Mouse (Mus musculus) limb, embryonic 14.5 days (tissue): ENCODE results near the gene Gm48552. TPM values are rescaled to one million over a fixed set of nuclear protein-coding genes. Genes with fewer than 3 reads are reported as not detected.

Source experiments
- ATAC-seq: fragments of 200-750 bp; cut with Nextera tagmentation; 2 replicates; pipeline ENCODE4 v1.8.0; 2017; ENCODE audit warnings: low read depth, moderate number of reproducible peaks, moderate TSS enrichment; ENCODE audit not compliant: low FRiP score
- DNase-seq: peaks from one replicate; pipeline ENCODE4 v3.0.0-alpha.2; 2015; ENCODE audit warnings: low spot score
- H3K27ac ChIP-seq: fragments of 300-500 bp; sonication (generic); replicated peaks from 2 replicates; pipeline ENCODE4 v1.5.1; 2014; ENCODE audit warnings: low read depth, mild to moderate bottlenecking, low read length, moderate library complexity, mixed read lengths
- H3K27me3 ChIP-seq: fragments of 300-500 bp; sonication (generic); 2 replicates; pipeline ENCODE4 v1.6.1; 2014; ENCODE audit warnings: low read length, mixed read lengths; ENCODE audit not compliant: control insufficient read depth, insufficient read depth
- H3K36me3 ChIP-seq: fragments of 300-500 bp; sonication (generic); 2 replicates; pipeline ENCODE4 v1.6.1; 2014; ENCODE audit warnings: mild to moderate bottlenecking, low read length, moderate library complexity, mixed read lengths; ENCODE audit not compliant: control insufficient read depth, insufficient read depth
- H3K4me1 ChIP-seq: fragments of 300-500 bp; sonication (generic); 2 replicates; pipeline ENCODE4 v1.6.1; 2014; ENCODE audit warnings: antibody characterized with exemption, low read length, mixed read lengths; ENCODE audit not compliant: control insufficient read depth, insufficient read depth
- H3K4me2 ChIP-seq: fragments of 300-500 bp; sonication (generic); replicated peaks from 2 replicates; pipeline ENCODE4 v1.6.1; 2014; ENCODE audit warnings: low read depth, mild to moderate bottlenecking, low read length, moderate library complexity; ENCODE audit not compliant: severe bottlenecking
- H3K4me3 ChIP-seq: fragments of 300-500 bp; sonication (generic); replicated peaks from 2 replicates; pipeline ENCODE4 v1.5.1; 2014; ENCODE audit warnings: low read length
- H3K9ac ChIP-seq: fragments of 300-500 bp; sonication (generic); 2 replicates; pipeline ENCODE4 v1.6.1; 2014; ENCODE audit warnings: mild to moderate bottlenecking, low read depth, low read length, moderate library complexity; ENCODE audit not compliant: severe bottlenecking
- H3K9me3 ChIP-seq: fragments of 300-500 bp; sonication (generic); 2 replicates; pipeline ENCODE4 v1.6.1; 2016; ENCODE audit warnings: low read length; ENCODE audit not compliant: control insufficient read depth
- POLR2A ChIP-seq: fragments of 200-500 bp; IDR thresholded peaks from 2 replicates; pipeline ENCODE4 v1.8.0; 2012; ENCODE audit warnings: inconsistent platforms, mild to moderate bottlenecking, moderate library complexity, borderline replicate concordance; ENCODE audit not compliant: insufficient read depth, insufficient read length; ENCODE audit errors: extremely low read depth
- WGBS: fragments of 180-500 bp; shearing (Covaris S2); extraction: QIAGEN DNeasy Blood & Tissue Kit; methylation state at CpG from one replicate; pipeline ENCODE4 v1.1.7; 2014; 5-methylcytosine and 5-hydroxymethylcytosine counted together
- polyA plus RNA-seq, 2 experiments: library from polyadenylated mRNA; depleted of rRNA in 1 of 2; stranded (reverse) in 1 of 2; unstranded in 1 of 2; fragments of >200 nt; fragmentation: Nextera tagmentation in 1 of 2; extraction: Ambion mirVana in 1 of 2; gene quantifications; 2 replicates each; pipeline versions ENCODE4 v1.2.1 to v1.2.3; 2012 to 2014

Gm48552 gene
- polyA plus RNA-seq, 2 experiments: 0.99 to 6.8 TPM

DNA sequence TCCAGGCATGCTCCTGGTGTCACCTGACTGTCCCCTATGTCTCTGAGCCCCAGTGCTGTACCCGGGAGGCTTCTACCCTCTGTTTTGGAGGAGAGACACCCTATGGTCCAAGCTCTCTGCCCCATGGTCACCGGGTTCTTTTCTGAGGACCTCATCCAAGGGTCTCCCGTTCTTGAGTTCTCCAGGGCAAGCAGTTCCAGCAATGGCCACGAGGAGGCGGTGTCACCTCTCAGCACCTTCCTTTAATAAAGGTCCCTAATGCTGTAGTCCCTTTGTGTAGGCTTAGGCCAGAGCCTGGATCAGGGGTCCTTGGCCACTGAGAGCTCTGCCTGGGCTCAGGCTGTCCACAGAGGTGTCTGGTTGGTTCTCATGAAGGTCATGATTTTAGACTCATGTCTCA lies 6.3 kb downstream of the Gm48552 start:
- H3K4me2 ChIP-seq: no peak overlapping the region
- peaks cover 27% of the 10 kb centered on the region for H3K36me3 ChIP-seq
- H3K27ac ChIP-seq: no peak overlapping the region
- TF ChIP-seq POLR2A: no peak
- H3K9ac ChIP-seq: no peak overlapping the region
- peaks cover 14% of the 10 kb centered on the region for H3K4me1 ChIP-seq
- no peaks in the 10 kb centered on the region for H3K9me3 ChIP-seq
- WGBS: 14% methylated on average over 5 of the region's 5 CpGs
- H3K4me3 ChIP-seq: no peak overlapping the region
- DNase-seq: no peak
- no peak for ATAC-seq
- no peaks in the 10 kb centered on the region for H3K27me3 ChIP-seq

DNA sequence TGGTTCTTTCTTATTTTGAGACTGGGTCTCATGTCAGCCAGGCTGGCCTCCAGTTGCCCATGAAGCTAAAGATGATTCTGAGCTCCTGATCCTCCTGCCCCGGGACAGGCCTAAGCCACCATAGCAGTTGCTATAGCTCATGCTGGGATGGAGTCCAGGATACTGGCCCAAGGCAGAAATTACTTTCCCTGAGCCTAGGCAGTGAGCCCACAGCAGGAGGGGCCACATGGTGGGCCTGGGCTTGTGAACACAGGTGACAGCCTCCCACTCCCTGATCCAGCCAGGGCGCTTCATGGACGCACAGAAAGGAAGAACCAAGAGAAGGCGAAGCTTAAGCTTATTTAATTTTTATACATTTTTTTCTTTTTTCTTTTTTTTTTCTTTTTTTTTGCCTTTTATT lies 7.1 kb downstream of the Gm48552 start:
- Histone ChIP-seq H3K4me3 (no peak overlapping the region), H3K4me1 (peaks cover 15% of the 10 kb centered on the region), H3K4me2 (no peak overlapping the region), H3K27me3 (no peaks in the 10 kb centered on the region), H3K36me3 (peaks cover 34% of the 10 kb centered on the region), H3K9ac (no peak overlapping the region), H3K9me3 (no peaks in the 10 kb centered on the region), H3K27ac (no peak overlapping the region; the same call in 1 of the 2 replicates)
- 85% methylated on average over 4 of the region's 4 CpGs for WGBS
- no peak for DNase-seq
- no peak for TF ChIP-seq POLR2A
- no peak for ATAC-seq

DNA sequence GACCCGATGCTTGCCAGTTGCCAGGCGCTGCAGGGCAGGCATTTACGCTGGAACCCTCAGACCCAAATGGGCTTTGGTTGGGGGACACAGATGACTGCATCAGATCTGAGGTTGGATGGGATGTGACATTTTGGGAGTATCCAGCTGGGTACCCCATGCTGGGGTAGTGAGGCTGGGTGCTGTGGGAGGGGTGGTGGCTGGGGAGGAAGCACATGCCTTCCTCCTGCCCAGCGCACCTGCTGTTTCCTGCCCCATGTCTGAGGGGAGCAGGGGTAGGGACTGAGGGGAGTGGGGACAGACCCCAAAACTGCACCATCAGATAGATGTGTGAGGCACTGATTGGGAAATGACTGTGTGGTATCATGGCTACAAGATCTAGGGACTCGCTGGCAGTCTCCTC lies 7.9 kb downstream of the Gm48552 start:
- H3K27ac ChIP-seq: no peak overlapping the region
- DNase-seq: no peak
- H3K9ac ChIP-seq: no peak overlapping the region

DNA sequence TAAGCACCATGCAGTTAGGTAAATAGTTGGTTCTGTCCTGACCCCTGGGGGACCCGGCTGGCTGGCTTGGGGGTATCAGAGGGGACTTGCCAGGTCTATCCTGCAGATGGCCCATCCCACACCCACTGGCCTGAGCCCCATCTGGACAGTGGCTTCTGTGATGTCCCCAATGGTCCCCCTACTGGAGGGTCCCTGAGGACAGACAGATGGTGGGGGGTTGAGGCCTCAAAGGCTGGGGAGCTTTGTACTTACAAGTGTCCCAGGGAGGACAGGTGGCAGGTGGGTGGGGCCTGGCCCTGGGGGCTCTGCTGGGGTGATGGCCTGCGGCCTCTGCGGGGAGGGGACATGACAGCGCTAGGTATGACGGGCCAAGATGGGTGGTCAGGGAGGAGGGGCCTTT lies 10.5 kb downstream of the Gm48552 start:
- Histone ChIP-seq H3K36me3 (peaks cover 55% of the 10 kb centered on the region), H3K9ac (no peak overlapping the region), H3K4me1 (peaks cover 30% of the 10 kb centered on the region)

More for the DNA sequence above, 7.9 kb downstream of the Gm48552 start:
- no peaks in the 10 kb centered on the region for H3K9me3 ChIP-seq
- TF ChIP-seq POLR2A: no peak
- no peak overlapping the region for H3K4me2 ChIP-seq
- H3K4me3 ChIP-seq: no peak overlapping the region
- no peak for ATAC-seq
- 79% methylated on average over 5 of the region's 5 CpGs for WGBS
- H3K4me1 ChIP-seq: peaks cover 24% of the 10 kb centered on the region
- peaks cover 38% of the 10 kb centered on the region for H3K36me3 ChIP-seq
- no peaks in the 10 kb centered on the region for H3K27me3 ChIP-seq

DNA sequence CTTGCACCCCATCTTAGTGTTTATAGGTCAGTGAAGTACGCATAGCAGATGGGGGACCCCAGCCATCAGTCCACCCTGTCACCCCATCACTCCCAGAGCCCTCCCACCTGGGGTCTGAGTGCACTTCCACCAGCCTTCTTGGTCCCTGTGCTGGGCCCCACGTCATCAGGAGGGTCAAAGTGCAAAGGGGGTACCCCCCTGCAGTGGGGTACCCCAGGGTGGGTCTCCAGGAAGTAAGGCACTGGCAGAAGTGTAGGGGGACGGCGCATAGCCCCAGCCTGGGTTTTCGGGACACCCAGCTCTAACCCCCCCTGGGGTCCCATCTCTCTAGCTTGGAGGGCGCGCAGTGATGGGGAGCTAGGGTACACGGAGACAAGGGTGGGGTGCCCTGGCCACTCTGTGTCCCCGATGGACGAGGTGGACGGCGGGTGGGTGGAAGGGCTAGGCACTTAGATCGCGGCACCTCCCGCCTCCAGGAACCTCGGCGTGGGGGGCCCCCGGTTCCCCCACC lies 11.0 kb downstream of the Gm48552 start:
- DNase-seq: no peak
- WGBS: 81% methylated on average over 18 of the region's 18 CpGs
- peaks cover 33% of the 10 kb centered on the region for H3K4me1 ChIP-seq
- ATAC-seq: no peak
- H3K27ac ChIP-seq: no peak overlapping the region
- H3K4me2 ChIP-seq: no peak overlapping the region
- no peak for TF ChIP-seq POLR2A
- H3K27me3 ChIP-seq: no peaks in the 10 kb centered on the region
- H3K9ac ChIP-seq: no peak overlapping the region
- H3K4me3 ChIP-seq: no peak overlapping the region
- peaks cover 60% of the 10 kb centered on the region for H3K36me3 ChIP-seq
- no peaks in the 10 kb centered on the region for H3K9me3 ChIP-seq

More for the DNA sequence above, 10.5 kb downstream of the Gm48552 start:
- 60% methylated on average over 2 of the region's 5 CpGs for WGBS
- Histone ChIP-seq H3K27me3 (no peaks in the 10 kb centered on the region), H3K9me3 (no peaks in the 10 kb centered on the region), H3K4me2 (no peak overlapping the region), H3K4me3 (no peak overlapping the region), H3K27ac (no peak overlapping the region)
- DNase-seq (no peak), ATAC-seq (no peak)
- TF ChIP-seq POLR2A: no peak
